In genomic region chr5:129782211-129782610, GRCm38 (mm10) we compare ENCODE assay signal across 9 mouse cellular contexts.
A peak's percentile ranks its signal among the peaks of the same experiment; 100 is the strongest.
DNase-seq lines count a peak whose midpoint lies in the region.
"Had no signal": no experiment of that assay in that cellular context is flagged by ENCODE, and none has a peak within 500 bp of the region (broad histone marks: within the 10 kb centered on the region; RNA-seq: fewer than 3 reads in every experiment).

No protein-coding gene starts in this region.

- DNase-seq in kidney, adult 9 months = peak; percentile 46
- DNase-seq in kidney, adult 18-20 months = no peak
- DNase-seq in thymus, postnatal 4 days = peak; percentile 26
- no peak for DNase-seq in thymus, postnatal 36 days
- DNase-seq in c-Kit-positive CD71-positive TER-119-negative erythroid progenitor cells, embryonic 14.5 days (ENCODE audit: low read depth) = peak; percentile 50
- DNase-seq in frontal cortex, postnatal 25 days (ENCODE audit: low spot score in 2 of 2) = no peak
- DNase-seq in cerebellum, adult 11-12 months = no peak
- DNase-seq: cerebellum, adult 11 months; layer of hippocampus, adult 9-11 months had no signal

Comparison
In these comparisons a context has a peak if more than half of its experiments do, and no peak if none do; other contexts are left out.
1. DNase-seq: peak in kidney, adult 9 months (single experiment), thymus, postnatal 4 days (single experiment) and c-Kit-positive CD71-positive TER-119-negative erythroid progenitor cells, embryonic 14.5 days (single experiment); none in kidney, adult 18-20 months (single experiment), thymus, postnatal 36 days (0 of 2), frontal cortex, postnatal 25 days (0 of 2) and cerebellum, adult 11-12 months (single experiment).